Mouse (Mus musculus) hindbrain, embryonic 11.5 days (tissue): ENCODE measurements at regions not wholly inside any gene's neighbourhood (a gene's known extent, or its start where the extent isn't known, plus 50 kb on each side); places are given as distances from the start of the nearest gene placed in this dataset.

ENCODE experiments used
- ATAC-seq: fragments of 200-750 bp; cut with Nextera tagmentation; 2 replicates; pipeline ENCODE4 v1.8.0; 2017; ENCODE audit warnings: mild to moderate bottlenecking, moderate TSS enrichment, moderate library complexity; ENCODE audit not compliant: low FRiP score
- DNase-seq: peaks from one replicate; pipeline ENCODE4 v3.0.0-alpha.2; 2015; ENCODE audit warnings: low spot score
- H3K27ac ChIP-seq: fragments of 300-500 bp; sonication (generic); 2 replicates; pipeline ENCODE4 v1.5.1; 2014; ENCODE audit warnings: mild to moderate bottlenecking, low read depth, low read length
- H3K27me3 ChIP-seq: fragments of 300-500 bp; sonication (generic); 2 replicates; pipeline ENCODE4 v1.6.1; 2014; ENCODE audit warnings: mild to moderate bottlenecking, low read length, moderate library complexity, mixed read lengths; ENCODE audit not compliant: control insufficient read depth, insufficient read depth
- H3K36me3 ChIP-seq: fragments of 300-500 bp; sonication (generic); 2 replicates; pipeline ENCODE4 v1.6.1; 2014; ENCODE audit warnings: mild to moderate bottlenecking, low read length, moderate library complexity, mixed read lengths; ENCODE audit not compliant: control insufficient read depth, insufficient read depth
- H3K4me1 ChIP-seq: fragments of 300-500 bp; sonication (generic); replicated peaks from 2 replicates; pipeline ENCODE4 v1.6.1; 2014; ENCODE audit warnings: low read length, mixed read lengths; ENCODE audit not compliant: control insufficient read depth, insufficient read depth
- H3K4me2 ChIP-seq: fragments of 300-500 bp; sonication (generic); replicated peaks from 2 replicates; pipeline ENCODE4 v1.6.1; 2014; ENCODE audit warnings: mild to moderate bottlenecking, low read depth, low read length
- H3K4me3 ChIP-seq: fragments of 300-500 bp; sonication (generic); 2 replicates; pipeline ENCODE4 v1.5.1; 2014; ENCODE audit warnings: low read depth, low read length
- H3K9ac ChIP-seq: fragments of 300-500 bp; sonication (generic); 2 replicates; pipeline ENCODE4 v1.6.1; 2014; ENCODE audit warnings: low read depth, low read length
- H3K9me3 ChIP-seq: fragments of 300-500 bp; sonication (generic); 2 replicates; pipeline ENCODE4 v1.6.1; 2016; ENCODE audit warnings: low read length; ENCODE audit not compliant: control insufficient read depth
- WGBS: fragments of 180-500 bp; shearing (Covaris S2); extraction: QIAGEN DNeasy Blood & Tissue Kit; methylation state at CpG from one replicate; pipeline ENCODE4 v1.1.7; 2014; 5-methylcytosine and 5-hydroxymethylcytosine counted together

- WGBS = 55% methylated on average over 3 of the region's 3 CpGs
- Histone ChIP-seq H3K27ac (no peak overlapping the region), H3K4me3 (no peak overlapping the region)
These were observed 259.2 kb downstream of the Maf start for GRCm38 (mm10) chr8:115448367-115448766.

GRCm38 (mm10) chr8:115444519-115444918 is 263.1 kb downstream of the Maf start:
- H3K4me1 ChIP-seq = no peaks in the 10 kb centered on the region
- H3K4me3 ChIP-seq = no peak overlapping the region
- no peak for ATAC-seq
- H3K27ac ChIP-seq = no peak overlapping the region
- no peaks in the 10 kb centered on the region for H3K36me3 ChIP-seq
- 94% methylated on average over 5 of the region's 5 CpGs for WGBS
- H3K9me3 ChIP-seq = no peaks in the 10 kb centered on the region
- no peak overlapping the region for H3K9ac ChIP-seq
- H3K4me2 ChIP-seq = no peak overlapping the region
- no peak for DNase-seq
- no peaks in the 10 kb centered on the region for H3K27me3 ChIP-seq

More at GRCm38 (mm10) chr8:115448367-115448766, 259.2 kb downstream of the Maf start:
- H3K27me3 ChIP-seq = no peaks in the 10 kb centered on the region
- H3K9ac ChIP-seq = no peak overlapping the region
- ATAC-seq (no peak), DNase-seq (no peak)
- H3K4me1 ChIP-seq = no peaks in the 10 kb centered on the region
- no peaks in the 10 kb centered on the region for H3K36me3 ChIP-seq
- no peak overlapping the region for H3K4me2 ChIP-seq
- H3K9me3 ChIP-seq = no peaks in the 10 kb centered on the region

GRCm38 (mm10) chr8:115441943-115442550 is 265.5 kb downstream of the Maf start:
- no peaks in the 10 kb centered on the region for H3K9me3 ChIP-seq
- no peaks in the 10 kb centered on the region for H3K36me3 ChIP-seq
- H3K4me2 ChIP-seq = no peak overlapping the region
- DNase-seq (no peak), ATAC-seq (no peak)
- H3K4me3 ChIP-seq = no peak overlapping the region
- no peak overlapping the region for H3K9ac ChIP-seq
- 85% methylated on average over 6 of the region's 6 CpGs for WGBS
- H3K27me3 ChIP-seq = no peaks in the 10 kb centered on the region
- no peaks in the 10 kb centered on the region for H3K4me1 ChIP-seq
- no peak overlapping the region for H3K27ac ChIP-seq

GRCm38 (mm10) chr8:115441323-115441722 is 266.3 kb downstream of the Maf start:
- Histone ChIP-seq H3K4me3 (no peak overlapping the region), H3K9ac (no peak overlapping the region), H3K36me3 (no peaks in the 10 kb centered on the region), H3K27me3 (no peaks in the 10 kb centered on the region), H3K4me1 (no peaks in the 10 kb centered on the region), H3K9me3 (no peaks in the 10 kb centered on the region), H3K27ac (no peak overlapping the region), H3K4me2 (no peak overlapping the region)
- no peak for DNase-seq
- ATAC-seq = no peak
- 80% methylated on average over 6 of the region's 6 CpGs for WGBS

GRCm38 (mm10) chr8:115440151-115440550 is 267.4 kb downstream of the Maf start:
- ATAC-seq (no peak), DNase-seq (no peak)
- no peak overlapping the region for H3K27ac ChIP-seq
- no peaks in the 10 kb centered on the region for H3K9me3 ChIP-seq
- no peak overlapping the region for H3K9ac ChIP-seq
- H3K4me2 ChIP-seq = no peak overlapping the region
- H3K4me3 ChIP-seq = no peak overlapping the region
- no peaks in the 10 kb centered on the region for H3K27me3 ChIP-seq
- no peaks in the 10 kb centered on the region for H3K36me3 ChIP-seq
- WGBS = 84% methylated on average over 3 of the region's 3 CpGs
- H3K4me1 ChIP-seq = no peaks in the 10 kb centered on the region

- 91% methylated on average over 5 of the region's 5 CpGs for WGBS
- no peaks in the 10 kb centered on the region for H3K36me3 ChIP-seq
- H3K4me3 ChIP-seq = no peak overlapping the region
- H3K9me3 ChIP-seq = no peaks in the 10 kb centered on the region
- H3K27me3 ChIP-seq = no peaks in the 10 kb centered on the region
- no peak overlapping the region for H3K9ac ChIP-seq
- ATAC-seq = no peak
- no peak overlapping the region for H3K27ac ChIP-seq
- no peaks in the 10 kb centered on the region for H3K4me1 ChIP-seq
- DNase-seq = no peak
- no peak overlapping the region for H3K4me2 ChIP-seq
These were observed 268.1 kb downstream of the Maf start for GRCm38 (mm10) chr8:115439512-115439911.

GRCm38 (mm10) chr8:115437956-115438355 is 269.6 kb downstream of the Maf start:
- Histone ChIP-seq H3K4me1 (no peaks in the 10 kb centered on the region), H3K27me3 (no peaks in the 10 kb centered on the region), H3K27ac (no peak overlapping the region), H3K4me2 (no peak overlapping the region), H3K4me3 (no peak overlapping the region), H3K9ac (no peak overlapping the region), H3K9me3 (no peaks in the 10 kb centered on the region), H3K36me3 (no peaks in the 10 kb centered on the region)
- WGBS = 86% methylated on average over 9 of the region's 9 CpGs
- no peak for DNase-seq
- ATAC-seq = no peak

- Histone ChIP-seq H3K4me2 (no peak overlapping the region), H3K27me3 (no peaks in the 10 kb centered on the region), H3K9me3 (no peaks in the 10 kb centered on the region), H3K4me3 (no peak overlapping the region), H3K9ac (no peak overlapping the region), H3K4me1 (no peaks in the 10 kb centered on the region), H3K36me3 (no peaks in the 10 kb centered on the region), H3K27ac (no peak overlapping the region)
- WGBS = 81% methylated on average over 4 of the region's 4 CpGs
- ATAC-seq (no peak), DNase-seq (no peak)
These were observed 271.3 kb downstream of the Maf start for GRCm38 (mm10) chr8:115436356-115436721.

GRCm38 (mm10) chr8:115435720-115436355 is 271.8 kb downstream of the Maf start:
- ATAC-seq = no peak
- Histone ChIP-seq H3K27me3 (no peaks in the 10 kb centered on the region), H3K4me1 (no peaks in the 10 kb centered on the region), H3K9me3 (no peaks in the 10 kb centered on the region), H3K36me3 (no peaks in the 10 kb centered on the region), H3K4me2 (no peak overlapping the region), H3K27ac (no peak overlapping the region), H3K4me3 (no peak overlapping the region), H3K9ac (no peak overlapping the region)
- WGBS = 87% methylated on average over 5 of the region's 5 CpGs
- no peak for DNase-seq
